Mouse (Mus musculus): ENCODE measurements around the gene Kalrn. TPM values are rescaled to one million over a fixed set of nuclear protein-coding genes. Genes with fewer than 3 reads are reported as not detected.

The Kalrn gene
- total and polyA plus RNA-seq, 2 experiments from 2014 or later, result 19.4 to 44.5 TPM

DNA sequence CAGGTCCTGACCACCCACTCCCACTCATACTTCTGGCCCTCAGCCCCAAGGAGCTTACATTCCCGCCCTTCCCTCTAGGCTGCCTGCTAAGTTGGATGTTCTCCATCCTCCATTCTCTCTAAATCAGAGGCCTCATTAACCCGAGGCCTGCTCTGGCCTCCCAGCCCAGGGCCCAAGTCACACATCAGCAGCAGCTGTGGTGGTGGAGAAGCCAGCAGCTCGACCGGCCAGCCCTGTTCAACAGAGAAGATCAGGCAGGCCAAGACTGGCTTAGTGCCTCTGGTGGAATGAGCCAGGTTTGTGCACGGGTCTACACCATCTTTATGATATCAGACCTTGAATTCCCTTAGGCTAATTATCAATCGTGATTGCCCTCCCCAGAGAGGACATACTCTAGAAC lies 642.5 kb downstream of the Kalrn start:
- Histone ChIP-seq H3K9ac (replicated peaks; ENCODE audit: low read depth, low read length) (no peak overlapping the region), H3K27me3 (ENCODE audit: control insufficient read depth, insufficient read depth, low read length) (no peaks in the 10 kb centered on the region), H3K4me1 (ENCODE audit: control insufficient read depth, insufficient read depth) (peaks cover 56% of the 10 kb centered on the region), H3K36me3 (replicated peaks; ENCODE audit: control insufficient read depth, insufficient read depth, low read length) (peaks cover 5% of the 10 kb centered on the region; the same call in 1 of the 2 replicates), H3K9me3 (replicated peaks; ENCODE audit: control insufficient read depth, low read length) (no peaks in the 10 kb centered on the region), H3K4me2 (ENCODE audit: low read depth, low read length) (no peak overlapping the region), H3K27ac (ENCODE audit: low read depth) (no peak overlapping the region), H3K4me3 (ENCODE audit: low read depth, low read length) (no peak overlapping the region)
- 75% methylated on average over 6 of the region's 6 CpGs for WGBS
- TF ChIP-seq EP300 (IDR thresholded peaks at IDR 0.05; ENCODE audit: low read depth), result no peak
- TF ChIP-seq CTCF (IDR thresholded peaks at IDR 0.05; ENCODE audit: low read depth), result no peak
- no peak for DNase-seq (ENCODE audit: low spot score)
- no peak for ATAC-seq (ENCODE audit: insufficient read depth, low read depth)

DNA sequence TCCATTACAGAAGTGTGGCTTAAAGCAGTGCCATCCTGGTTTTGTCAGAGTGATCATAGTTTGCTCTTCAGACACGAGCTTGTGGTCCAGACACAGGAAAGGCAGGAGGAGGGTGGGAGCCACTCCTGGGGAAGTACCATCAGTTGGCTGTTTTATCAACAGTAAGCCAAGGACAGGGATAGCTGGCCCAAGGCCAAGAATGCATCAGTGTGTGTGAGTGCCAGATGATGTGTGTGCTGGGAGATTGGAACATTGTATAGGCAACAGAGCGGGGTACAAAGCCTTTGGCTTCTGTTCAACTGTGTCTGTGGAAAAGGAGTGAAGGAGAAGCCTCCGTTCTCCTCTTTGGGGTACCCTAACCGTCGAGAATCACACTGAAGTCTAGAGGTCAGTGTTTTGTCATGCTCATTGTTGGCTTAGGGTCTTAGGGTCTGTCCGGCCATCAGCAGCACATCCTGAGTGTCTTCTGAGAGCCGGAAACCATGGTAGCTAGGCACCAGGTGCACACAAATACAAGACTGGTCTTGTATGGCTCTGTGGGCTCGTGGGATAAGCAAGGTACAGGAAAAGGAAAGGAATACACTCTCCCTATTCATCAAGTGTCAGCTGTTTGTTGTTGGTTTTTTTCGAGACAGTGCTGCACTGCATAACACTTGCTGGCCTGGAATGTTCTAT lies 644.4 kb downstream of the Kalrn start:
- DNase-seq (ENCODE audit: low spot score), result peak; percentile 76
- Histone ChIP-seq H3K9ac (replicated peaks; ENCODE audit: low read depth, low read length) (no peak overlapping the region), H3K36me3 (replicated peaks; ENCODE audit: control insufficient read depth, insufficient read depth, low read length) (peaks cover 7% of the 10 kb centered on the region), H3K4me3 (ENCODE audit: low read depth, low read length) (no peak overlapping the region), H3K27ac (ENCODE audit: low read depth) (peak overlapping the region; percentile 77), H3K4me1 (ENCODE audit: control insufficient read depth, insufficient read depth) (peaks cover 50% of the 10 kb centered on the region), H3K4me2 (ENCODE audit: low read depth, low read length) (no peak overlapping the region), H3K27me3 (ENCODE audit: control insufficient read depth, insufficient read depth, low read length) (no peaks in the 10 kb centered on the region), H3K9me3 (replicated peaks; ENCODE audit: control insufficient read depth, low read length) (no peaks in the 10 kb centered on the region)
- WGBS, result 15% methylated on average over 9 of the region's 9 CpGs
- TF ChIP-seq CTCF (IDR thresholded peaks at IDR 0.05; ENCODE audit: low read depth) (no peak), EP300 (IDR thresholded peaks at IDR 0.05; ENCODE audit: low read depth) (0 out of 2 replicates have a peak, but pooled peaks have one; percentile 52)
- ATAC-seq (ENCODE audit: insufficient read depth, low read depth), result peak; percentile 80

GRCm38 (mm10) chr16:33927263-33927824 lies 646.0 kb downstream of the Kalrn start:
- H3K27me3 ChIP-seq (ENCODE audit: control insufficient read depth, insufficient read depth, low read length), result no peaks in the 10 kb centered on the region
- peaks cover 59% of the 10 kb centered on the region for H3K4me1 ChIP-seq (ENCODE audit: control insufficient read depth, insufficient read depth)
- TF ChIP-seq CTCF (IDR thresholded peaks at IDR 0.05; ENCODE audit: low read depth) (no peak; the same call in 1 of the 2 replicates), EP300 (IDR thresholded peaks at IDR 0.05; ENCODE audit: low read depth) (no peak)
- peaks cover 7% of the 10 kb centered on the region for H3K36me3 ChIP-seq (replicated peaks; ENCODE audit: control insufficient read depth, insufficient read depth, low read length)
- ATAC-seq (ENCODE audit: insufficient read depth, low read depth), result no peak
- no peak overlapping the region for H3K4me2 ChIP-seq (ENCODE audit: low read depth, low read length)
- H3K9ac ChIP-seq (replicated peaks; ENCODE audit: low read depth, low read length), result no peak overlapping the region
- no peaks in the 10 kb centered on the region for H3K9me3 ChIP-seq (replicated peaks; ENCODE audit: control insufficient read depth, low read length)
- H3K27ac ChIP-seq (ENCODE audit: low read depth), result peak overlapping the region; percentile 48; the same call in 1 of the 2 replicates
- 46% methylated on average over 6 of the region's 6 CpGs for WGBS
- no peak for DNase-seq (ENCODE audit: low spot score)
- H3K4me3 ChIP-seq (ENCODE audit: low read depth, low read length), result no peak overlapping the region

DNA sequence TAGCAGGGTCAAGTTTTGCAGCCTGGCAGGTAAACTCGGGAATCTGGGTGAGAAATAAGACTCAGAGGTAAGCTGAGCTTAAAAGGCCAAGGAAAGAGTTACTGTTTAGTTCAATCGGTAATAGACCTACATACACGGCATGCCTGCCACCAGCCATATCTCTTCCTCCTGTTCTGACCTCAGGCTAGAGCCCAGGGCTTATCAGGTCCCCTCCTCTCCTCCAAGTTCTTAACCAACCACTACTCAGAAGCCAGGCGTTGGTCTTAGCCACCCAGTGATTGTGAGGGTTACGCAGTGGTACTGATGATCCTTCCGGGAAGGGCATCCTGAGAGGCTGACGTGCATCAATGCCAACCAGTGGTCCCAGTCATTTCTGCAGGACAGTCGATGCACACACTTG lies 649.6 kb downstream of the Kalrn start:
- Histone ChIP-seq H3K9me3 (replicated peaks; ENCODE audit: control insufficient read depth, low read length) (no peaks in the 10 kb centered on the region), H3K27ac (ENCODE audit: low read depth) (peak overlapping the region; percentile 63), H3K9ac (replicated peaks; ENCODE audit: low read depth, low read length) (no peak overlapping the region), H3K4me1 (ENCODE audit: control insufficient read depth, insufficient read depth) (peaks cover 40% of the 10 kb centered on the region), H3K36me3 (replicated peaks; ENCODE audit: control insufficient read depth, insufficient read depth, low read length) (peaks cover 17% of the 10 kb centered on the region), H3K27me3 (ENCODE audit: control insufficient read depth, insufficient read depth, low read length) (no peaks in the 10 kb centered on the region), H3K4me3 (ENCODE audit: low read depth, low read length) (no peak overlapping the region), H3K4me2 (ENCODE audit: low read depth, low read length) (no peak overlapping the region)
- TF ChIP-seq CTCF (IDR thresholded peaks at IDR 0.05; ENCODE audit: low read depth), result no peak
- TF ChIP-seq EP300 (IDR thresholded peaks at IDR 0.05; ENCODE audit: low read depth), result no peak
- WGBS, result 60% methylated on average over 8 of the region's 8 CpGs
- DNase-seq (ENCODE audit: low spot score) (no peak), ATAC-seq (ENCODE audit: insufficient read depth, low read depth) (no peak)

DNA sequence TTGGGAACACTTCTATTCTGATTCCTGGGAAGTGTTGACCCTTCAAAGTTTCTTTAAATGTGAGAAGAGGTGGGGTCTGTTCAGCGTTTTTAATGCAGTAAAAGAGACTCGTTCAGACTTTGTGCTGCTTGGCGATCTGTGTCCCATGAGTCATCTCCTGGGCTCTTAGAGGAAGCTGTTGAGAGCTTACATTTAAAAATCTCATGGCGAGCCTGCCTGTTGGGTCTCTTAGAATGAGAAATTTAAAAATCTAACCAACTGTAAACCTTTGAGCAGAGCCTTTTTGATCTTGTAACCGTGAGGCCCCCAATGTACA lies 650.4 kb downstream of the Kalrn start:
- no peaks in the 10 kb centered on the region for H3K9me3 ChIP-seq (replicated peaks; ENCODE audit: control insufficient read depth, low read length)
- peaks cover 32% of the 10 kb centered on the region for H3K4me1 ChIP-seq (ENCODE audit: control insufficient read depth, insufficient read depth)
- H3K27me3 ChIP-seq (ENCODE audit: control insufficient read depth, insufficient read depth, low read length), result no peaks in the 10 kb centered on the region
- TF ChIP-seq EP300 (IDR thresholded peaks at IDR 0.05; ENCODE audit: low read depth), result no peak
- no peak for TF ChIP-seq CTCF (IDR thresholded peaks at IDR 0.05; ENCODE audit: low read depth)
- 32% methylated on average over 5 of the region's 5 CpGs for whole genome bisulfite sequencing
- H3K36me3 ChIP-seq (replicated peaks; ENCODE audit: control insufficient read depth, insufficient read depth, low read length), result peaks cover 17% of the 10 kb centered on the region
- H3K27ac ChIP-seq (ENCODE audit: low read depth), result peak overlapping the region; percentile 63
- no peak for ATAC-seq (ENCODE audit: insufficient read depth, low read depth)
- DNase-seq (ENCODE audit: low spot score), result no peak
- no peak overlapping the region for H3K4me3 ChIP-seq (ENCODE audit: low read depth, low read length)
- H3K4me2 ChIP-seq (ENCODE audit: low read depth, low read length), result no peak overlapping the region
- no peak overlapping the region for H3K9ac ChIP-seq (replicated peaks; ENCODE audit: low read depth, low read length)

Data from heart, postnatal 0 days (tissue).